Mouse (Mus musculus) CD4-positive, CD25-positive, alpha-beta regulatory T cell, adult 2 months (primary cell): ENCODE data around the gene Psmb8.

Experiments used
- DNase-seq: peaks from one replicate; pipeline ENCODE4 v3.0.0-alpha.2; 2012; ENCODE audit warnings: low read depth, low spot score

Gene Psmb8

GRCm38 (mm10) chr17:34192852-34193251, 4.7 kb upstream of the Psmb8 start:
- no peak for DNase-seq

DNA sequence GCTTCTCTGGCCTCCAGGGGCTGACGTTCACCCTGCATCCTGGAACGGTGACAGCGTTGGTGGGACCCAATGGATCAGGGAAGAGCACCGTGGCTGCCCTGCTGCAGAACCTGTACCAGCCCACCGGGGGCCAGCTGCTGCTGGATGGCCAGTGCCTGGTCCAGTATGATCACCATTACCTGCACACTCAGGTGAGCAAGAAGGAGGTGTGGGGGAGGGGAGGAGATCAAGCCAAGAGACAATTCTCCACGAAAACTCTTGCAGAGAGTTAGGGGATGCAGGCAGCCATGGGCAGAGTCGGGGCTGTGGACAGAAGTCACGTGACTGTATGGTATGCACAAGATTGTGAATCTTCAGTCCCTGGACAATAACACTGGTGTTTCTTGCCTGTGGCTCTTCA, 4.1 kb upstream of the Psmb8 start:
- DNase-seq: no peak

- no peak for DNase-seq
Observed at GRCm38 (mm10) chr17:34194723-34195122, 2.8 kb upstream of the Psmb8 start.

DNA sequence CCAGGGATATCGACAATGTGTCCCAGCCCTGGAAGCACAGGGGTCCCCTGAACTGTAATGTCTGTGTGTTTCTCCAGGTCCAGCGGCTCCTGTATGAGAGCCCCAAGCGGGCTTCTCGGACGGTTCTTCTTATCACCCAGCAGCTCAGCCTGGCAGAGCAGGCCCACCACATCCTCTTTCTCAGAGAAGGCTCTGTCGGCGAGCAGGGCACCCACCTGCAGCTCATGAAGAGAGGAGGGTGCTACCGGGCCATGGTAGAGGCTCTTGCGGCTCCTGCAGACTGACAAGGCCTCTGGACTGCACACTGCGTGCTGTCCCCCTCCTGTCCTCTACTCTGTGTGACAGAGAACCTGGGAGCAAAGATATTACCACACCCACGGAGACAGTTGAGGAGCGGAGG, 1.0 kb upstream of the Psmb8 start:
- peak; percentile 83 for DNase-seq

DNA sequence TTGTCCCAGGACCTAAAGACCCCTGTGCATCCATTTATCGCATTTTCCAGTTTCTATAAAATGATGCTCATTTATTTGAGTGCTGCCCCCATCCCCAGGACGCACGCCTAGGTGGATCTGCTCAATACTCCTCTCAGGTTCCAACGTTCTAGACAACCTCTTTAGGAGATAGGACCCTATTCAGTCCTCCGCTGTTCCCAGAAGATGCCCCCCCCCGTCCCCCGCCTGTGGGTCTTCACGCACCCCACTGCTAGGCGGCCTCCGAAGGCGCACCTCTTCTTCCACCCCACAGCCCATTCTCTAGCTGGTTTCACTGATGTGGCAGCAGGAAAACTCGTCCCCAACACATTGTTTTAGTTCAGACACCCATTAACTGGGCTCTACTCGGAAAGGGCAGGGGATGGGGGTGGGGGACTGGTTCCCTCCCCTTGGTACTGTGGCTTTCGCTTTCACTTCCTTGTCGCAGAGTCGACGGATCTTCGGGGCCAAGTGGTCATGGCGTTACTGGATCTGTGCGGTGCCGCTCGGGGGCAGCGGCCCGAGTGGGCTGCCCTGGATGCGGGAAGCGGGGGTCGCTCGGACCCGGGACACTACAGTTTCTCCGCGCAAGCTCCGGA, 491 bp downstream of the Psmb8 start:
- DNase-seq: peak; percentile 88

DNA sequence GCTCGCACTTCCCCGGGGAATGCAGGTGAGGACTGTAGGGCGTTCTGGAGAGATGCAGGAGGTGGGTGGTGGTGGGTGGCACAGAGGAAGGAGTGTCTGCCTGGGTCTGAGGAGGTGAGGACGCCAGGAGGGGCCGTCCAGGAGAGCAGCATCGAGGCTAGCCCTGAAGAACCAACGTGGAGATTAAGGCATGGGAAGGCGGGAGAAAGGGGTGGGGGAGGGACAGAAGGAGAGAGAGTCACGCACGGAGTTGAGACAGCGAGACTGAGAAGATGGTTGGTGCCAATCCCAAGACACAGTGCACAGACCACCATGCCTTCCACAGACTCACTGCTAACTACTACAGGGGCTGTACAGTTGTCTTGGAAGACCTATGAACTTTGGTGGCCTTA, 996 bp downstream of the Psmb8 start:
- DNase-seq: no peak

GRCm38 (mm10) chr17:34199050-34199619, 1.6 kb downstream of the Psmb8 start:
- no peak for DNase-seq

GRCm38 (mm10) chr17:34200047-34200446, 2.5 kb downstream of the Psmb8 start:
- DNase-seq: no peak

DNA sequence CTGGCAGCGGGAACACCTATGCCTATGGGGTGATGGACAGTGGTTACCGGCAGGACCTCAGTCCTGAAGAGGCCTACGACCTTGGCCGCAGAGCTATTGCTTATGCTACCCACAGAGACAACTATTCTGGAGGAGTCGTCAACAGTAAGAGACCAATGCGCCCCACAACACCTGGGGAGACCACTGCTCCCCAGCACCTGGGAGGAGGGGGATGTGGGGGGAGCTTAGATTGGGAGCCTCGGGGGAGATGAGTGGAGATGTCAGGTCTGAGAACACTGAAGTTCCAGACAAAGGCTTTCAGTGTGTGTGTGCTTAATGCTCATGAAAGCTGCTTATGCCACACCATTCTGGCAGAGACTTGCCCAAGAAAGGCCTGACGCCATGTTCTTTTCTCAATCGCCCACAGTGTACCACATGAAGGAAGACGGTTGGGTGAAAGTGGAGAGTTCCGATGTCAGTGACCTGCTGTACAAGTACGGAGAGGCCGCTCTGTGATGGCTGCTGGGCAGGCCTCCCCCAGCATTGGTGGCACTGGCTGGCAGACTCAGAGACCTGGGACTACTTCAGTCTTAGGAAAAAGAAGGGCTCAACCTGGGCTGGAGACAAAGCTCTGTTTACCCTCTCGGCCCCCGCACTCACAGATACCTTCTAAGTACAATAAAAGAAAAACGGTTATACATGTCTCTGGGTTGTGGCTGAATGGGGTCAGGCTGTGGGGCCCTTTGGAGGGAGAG, 3.4 kb downstream of the Psmb8 start:
- peak; percentile 45 for DNase-seq

DNA sequence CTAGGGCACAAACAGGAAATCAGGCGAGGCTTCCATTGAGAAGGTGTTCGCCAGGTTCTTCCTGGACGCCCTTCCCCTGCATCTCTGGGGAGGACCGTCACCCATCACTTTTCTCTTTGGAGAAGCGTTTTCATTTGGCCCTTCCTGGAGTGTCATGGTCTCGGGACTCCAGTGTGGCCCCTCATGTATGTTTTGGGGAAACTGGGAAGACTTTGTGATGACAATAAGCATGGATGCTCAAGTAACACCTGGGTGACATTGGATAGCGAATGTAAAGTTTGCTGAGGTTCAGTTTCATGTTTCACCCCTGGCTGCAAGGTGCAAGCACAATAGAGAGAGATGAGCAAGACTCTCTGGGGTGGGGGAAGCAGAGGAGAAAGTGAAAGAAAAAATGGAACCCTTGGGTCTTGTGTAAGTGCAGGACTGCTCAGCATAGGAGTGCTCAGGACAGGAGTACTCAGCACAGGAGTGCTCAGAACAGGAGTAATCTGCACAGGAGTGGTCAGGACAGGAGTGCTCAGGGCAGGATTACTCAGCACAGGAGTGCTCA, 4.1 kb downstream of the Psmb8 start:
- DNase-seq: peak; percentile 58

DNA sequence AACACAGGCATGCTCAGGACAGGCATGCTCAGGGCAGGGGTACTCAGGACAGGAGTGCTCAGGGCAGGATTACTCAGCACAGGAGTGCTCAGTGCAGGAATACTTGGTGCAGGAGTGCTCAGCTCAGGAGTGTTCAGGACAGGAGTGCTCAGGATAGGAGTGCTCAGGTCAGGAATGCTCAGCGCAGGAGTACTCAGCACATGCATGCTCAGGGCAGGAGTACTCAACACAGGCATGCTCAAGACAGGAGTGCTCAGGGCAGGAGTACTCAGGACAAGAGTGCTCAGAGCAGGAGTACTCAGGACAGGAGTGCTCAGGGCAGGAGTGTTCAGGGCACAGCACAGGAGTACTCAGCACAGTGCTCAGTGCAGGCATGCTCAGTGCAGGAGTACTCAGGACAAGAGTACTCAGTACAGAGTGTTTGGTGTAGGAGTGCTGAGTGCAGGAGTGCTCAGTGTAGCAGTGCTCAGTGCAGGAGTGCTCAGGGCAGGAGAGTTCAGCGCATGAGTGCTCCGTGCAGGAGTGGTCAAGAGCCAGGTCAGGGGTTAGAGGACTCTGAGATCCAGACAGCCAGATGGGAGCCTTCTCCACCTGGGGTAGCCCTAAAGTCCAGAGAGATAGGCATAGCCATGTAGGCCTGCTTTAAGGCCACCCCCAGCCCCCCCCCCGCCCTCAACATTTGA, 5.4 kb downstream of the Psmb8 start:
- DNase-seq: no peak

DNA sequence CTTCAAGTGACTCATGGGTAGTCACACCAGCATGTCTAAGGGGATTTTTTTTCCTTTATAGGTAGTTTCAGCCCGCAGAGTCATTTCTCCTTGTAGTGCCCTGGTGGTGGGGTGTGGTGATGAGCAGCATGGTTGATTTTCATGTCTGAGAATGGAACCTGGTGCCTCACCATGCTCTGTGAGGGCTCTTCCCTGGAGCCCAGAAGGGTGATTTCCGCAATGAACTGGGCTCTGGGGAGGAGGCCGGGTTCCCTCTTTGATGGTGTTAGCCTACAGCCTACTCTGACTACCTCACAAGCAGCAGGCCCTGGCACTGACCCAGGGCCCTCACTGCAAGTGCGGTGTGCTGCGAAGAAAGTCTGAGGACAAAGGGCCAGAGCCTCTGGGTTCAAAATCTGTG, 5.9 kb downstream of the Psmb8 start, which contains the start of gene Tap2:
Gene Tap2 (plus strand): TSS at position 84 of the 400 bp plus-strand sequence.
- DNase-seq: peak; percentile 73

DNA sequence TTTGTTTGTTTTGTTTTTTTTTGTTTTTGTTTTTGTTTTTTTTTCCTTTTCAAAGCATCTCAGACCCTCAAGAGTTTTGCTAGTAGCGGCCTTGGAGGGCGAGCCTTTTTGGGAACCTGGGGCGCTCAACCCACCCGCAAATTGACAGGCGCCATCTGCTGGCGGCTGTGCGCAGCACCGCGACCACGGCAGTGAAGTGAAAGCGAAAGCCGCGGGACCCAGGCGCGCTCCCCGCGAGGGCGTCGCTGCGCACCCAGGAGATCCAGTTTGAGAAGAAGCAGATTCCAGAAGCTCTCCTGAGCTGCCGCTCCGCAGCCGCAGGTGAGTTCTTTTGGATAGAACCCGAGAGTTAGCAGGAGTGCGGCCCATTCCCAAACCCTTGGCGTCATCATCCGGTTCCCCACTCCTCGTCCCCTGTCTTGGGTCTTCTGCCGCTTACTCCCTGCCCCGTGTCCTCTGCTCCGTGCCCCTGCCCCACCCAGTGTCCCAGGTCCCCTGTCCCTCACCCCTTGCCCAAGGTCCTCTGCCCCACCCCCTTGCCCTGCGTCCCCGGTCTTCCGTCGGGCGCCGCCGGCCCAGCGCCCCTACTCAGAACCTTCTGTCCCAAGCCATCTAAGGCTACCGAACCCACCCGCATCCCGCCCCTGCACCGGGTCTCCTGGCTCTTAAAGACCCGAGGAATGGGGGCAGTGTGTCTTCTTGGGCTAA, 6.9 kb downstream of the Psmb8 start:
- DNase-seq: peak; percentile 95

DNA sequence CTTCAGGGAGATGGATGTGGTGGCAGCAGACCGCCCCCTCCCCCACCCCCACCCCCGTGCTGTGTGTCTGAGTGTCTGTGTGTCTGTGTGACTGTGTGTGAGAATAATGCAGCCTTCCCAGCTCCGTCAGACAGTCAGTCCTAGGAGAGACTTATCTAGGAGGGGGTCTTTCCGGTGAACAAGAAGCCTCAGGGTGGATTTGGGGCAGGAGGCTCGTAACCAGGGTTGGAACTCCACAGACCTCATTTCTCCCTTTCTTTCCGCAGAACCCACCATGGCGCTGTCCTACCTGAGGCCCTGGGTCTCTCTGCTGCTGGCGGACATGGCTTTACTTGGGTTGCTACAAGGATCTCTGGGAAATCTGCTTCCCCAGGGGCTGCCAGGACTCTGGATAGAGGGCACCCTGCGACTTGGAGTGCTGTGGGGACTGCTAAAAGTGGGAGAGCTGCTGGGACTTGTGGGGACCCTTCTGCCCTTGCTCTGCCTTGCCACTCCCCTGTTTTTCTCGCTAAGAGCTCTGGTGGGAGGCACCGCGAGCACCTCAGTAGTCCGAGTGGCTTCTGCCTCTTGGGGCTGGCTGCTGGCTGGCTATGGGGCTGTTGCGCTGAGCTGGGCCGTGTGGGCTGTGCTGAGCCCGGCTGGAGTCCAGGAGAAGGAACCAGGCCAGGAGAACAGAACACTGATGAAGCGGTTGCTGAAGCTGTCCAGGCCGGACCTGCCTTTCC, 7.7 kb downstream of the Psmb8 start:
- peak; percentile 51 for DNase-seq

DNA sequence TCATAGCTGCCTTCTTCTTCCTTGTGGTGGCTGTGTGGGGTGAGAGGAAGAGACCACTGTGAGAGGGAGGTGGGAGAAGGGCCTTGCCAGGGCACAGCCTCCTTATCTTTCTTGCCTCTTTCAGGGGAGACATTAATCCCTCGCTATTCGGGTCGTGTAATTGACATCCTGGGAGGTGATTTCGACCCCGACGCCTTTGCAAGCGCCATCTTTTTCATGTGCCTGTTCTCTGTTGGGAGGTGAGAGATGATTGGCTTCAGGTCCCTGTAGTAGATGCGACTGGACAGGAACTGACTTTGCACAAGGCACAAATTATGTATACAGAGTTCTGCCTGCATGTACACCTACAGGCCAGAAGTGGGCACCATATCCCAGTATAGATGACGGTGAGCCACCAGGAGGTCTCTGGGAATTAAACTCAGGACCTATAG, 8.2 kb downstream of the Psmb8 start:
- DNase-seq: peak; percentile 77

GRCm38 (mm10) chr17:34206731-34207130, 9.2 kb downstream of the Psmb8 start:
- no peak for DNase-seq

- peak; percentile 63 for DNase-seq
Observed at GRCm38 (mm10) chr17:34207456-34207855, 9.9 kb downstream of the Psmb8 start.

GRCm38 (mm10) chr17:34207866-34208265, 10.3 kb downstream of the Psmb8 start:
- DNase-seq: no peak

- DNase-seq: no peak
Observed at GRCm38 (mm10) chr17:34208421-34208820, 10.9 kb downstream of the Psmb8 start.

DNA sequence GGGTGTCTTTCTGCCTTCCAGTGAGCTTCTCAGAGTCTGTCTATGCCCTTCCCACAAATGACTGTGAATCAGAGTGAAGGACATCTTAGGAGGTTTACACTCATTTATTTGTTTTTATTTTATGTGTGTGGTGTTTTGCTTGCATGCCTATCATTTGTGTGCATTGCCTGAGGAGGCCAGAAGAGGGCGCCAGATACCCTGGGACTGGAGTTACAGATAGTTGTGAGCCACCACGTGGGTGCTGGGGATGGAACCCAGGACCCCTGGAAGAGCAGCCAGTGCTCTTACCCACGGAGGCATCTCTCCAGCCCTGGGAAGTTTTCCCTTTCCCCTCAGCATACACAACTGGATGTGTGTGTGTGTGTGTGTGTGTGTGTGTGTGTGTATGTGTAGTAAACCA, 12.2 kb downstream of the Psmb8 start:
- DNase-seq: peak; percentile 67

DNA sequence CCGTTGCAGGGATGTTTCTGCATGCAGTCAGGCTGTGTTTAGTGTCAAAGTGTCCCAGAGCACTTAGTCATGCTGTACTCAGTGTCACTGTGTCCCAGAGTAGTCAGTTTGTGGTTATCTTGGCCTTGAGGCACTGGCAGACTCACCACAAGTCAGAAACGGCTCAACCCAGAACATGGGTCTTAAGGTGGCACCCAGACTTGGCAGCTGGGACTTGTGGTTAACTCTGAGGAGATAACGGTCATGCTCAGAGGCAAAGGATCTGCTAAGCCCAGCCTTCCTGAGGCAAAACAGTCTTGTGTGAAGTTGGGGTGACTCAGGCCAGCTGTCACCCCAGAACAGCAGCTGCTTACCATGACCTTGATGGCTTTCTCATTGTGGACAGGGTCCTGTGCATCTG, 13.1 kb downstream of the Psmb8 start:
- DNase-seq: peak; percentile 53
